Mouse (Mus musculus) CD4-positive, CD25-positive, alpha-beta regulatory T cell, adult 2 months (primary cell): ENCODE data around the gene Lhx6.
"Not testable (repeated sequence)": the region's sequence is repeated elsewhere in the genome, so short reads cannot be mapped to it uniquely, and the experiment has no call there.

Experiments used
- DNase-seq: peaks from one replicate; pipeline ENCODE4 v3.0.0-alpha.2; 2012; ENCODE audit warnings: low read depth, low spot score

The Lhx6 gene

DNA sequence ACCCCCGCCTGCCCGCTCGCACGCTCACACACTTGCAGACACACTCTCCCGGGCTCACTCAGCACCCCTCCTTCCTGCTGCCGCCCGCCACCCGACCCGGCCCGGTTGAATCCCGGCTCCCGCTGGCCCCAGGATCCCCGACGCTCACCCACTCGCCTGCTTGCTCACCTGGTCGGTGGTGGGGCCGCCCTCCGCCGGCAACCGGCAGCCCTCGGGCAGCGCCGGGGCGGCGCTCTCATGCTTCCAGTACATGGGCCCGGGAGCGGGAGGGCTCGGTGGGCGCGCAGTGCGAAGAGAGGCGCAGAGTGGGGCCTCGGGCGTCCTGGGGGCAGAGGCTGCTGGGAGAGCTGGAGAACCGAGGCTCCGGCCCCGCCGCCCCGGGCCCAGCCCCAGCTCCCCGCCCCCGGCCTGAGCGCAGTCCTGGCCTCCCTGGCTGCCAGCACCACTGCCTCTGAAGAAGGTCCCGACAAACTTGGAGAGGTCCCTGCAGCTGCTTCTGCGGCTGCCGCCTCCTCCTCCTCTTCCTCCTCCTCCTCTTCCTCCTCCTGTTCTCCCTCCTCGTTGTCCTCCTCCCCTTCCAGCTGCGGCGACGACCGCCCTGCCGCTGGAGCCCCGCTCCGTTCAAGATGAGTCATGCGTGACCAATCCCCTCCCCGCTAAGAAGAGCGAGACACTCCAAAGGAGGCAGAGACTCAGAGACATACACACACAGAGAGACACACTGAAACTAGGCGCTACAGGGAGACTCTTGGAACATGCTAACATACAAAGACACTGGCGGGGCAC lies at the start of gene Lhx6:
Gene Lhx6, minus strand, starts transcription at position 453 of the 786 bp plus-strand sequence.
- DNase-seq: peak; percentile 7

DNA sequence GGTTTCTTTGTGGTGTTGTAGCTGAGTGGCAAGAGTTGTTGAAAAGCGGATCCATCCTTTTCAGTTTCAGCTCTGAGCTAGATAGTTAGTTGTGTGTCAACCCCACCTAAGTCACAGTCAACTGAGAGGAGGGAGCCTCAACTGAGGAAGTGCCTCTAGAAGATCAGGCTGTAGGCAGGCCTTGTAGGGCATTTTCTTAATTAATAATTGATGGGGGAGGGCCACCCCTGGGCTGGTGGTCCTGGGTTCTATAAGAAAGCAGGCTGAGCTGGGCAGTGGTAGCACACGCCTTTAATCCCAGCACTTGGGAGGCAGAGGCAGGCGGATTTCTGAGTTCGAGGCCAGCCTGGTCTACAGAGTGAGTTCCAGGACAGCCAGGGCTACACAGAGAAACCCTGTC lies 47.2 kb upstream of the Lhx6 start:
- not testable (repeated sequence) for DNase-seq

- no peak for DNase-seq
Observed at GRCm38 (mm10) chr2:36148876-36149365, 43.7 kb upstream of the Lhx6 start.

GRCm38 (mm10) chr2:36139096-36139495 lies 33.9 kb upstream of the Lhx6 start:
- DNase-seq: no peak

DNA sequence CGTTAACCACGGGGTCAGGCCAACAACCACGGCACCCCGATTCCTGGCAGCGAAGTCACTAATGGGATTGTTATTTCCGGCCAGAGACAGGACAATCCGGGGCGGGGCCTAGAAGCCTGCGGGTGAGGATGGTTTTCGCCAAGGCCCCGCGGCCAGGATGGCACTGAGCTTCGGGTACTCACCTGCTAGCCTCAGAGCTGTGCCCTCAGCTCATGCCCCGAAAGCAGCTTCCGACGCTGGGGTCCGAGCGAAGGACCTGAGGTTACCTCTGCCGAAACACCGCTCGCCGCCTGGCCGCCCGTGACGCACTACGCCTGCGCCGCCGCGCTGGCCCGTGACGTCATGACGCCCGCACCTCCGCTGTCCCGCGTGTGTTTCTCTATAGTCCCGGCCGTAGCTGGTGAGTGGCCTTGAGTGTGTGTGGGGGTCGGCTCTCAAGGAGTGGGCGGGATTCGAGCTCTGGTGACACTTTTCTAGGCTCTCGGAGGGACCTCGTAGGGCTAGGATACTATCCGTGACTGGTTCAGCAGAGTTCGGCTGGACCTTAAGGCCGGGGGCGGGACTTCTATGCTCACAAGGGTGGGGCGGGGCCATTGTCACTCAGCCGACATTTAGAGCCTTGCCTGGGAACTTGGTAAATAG lies 31.2 kb upstream of the Lhx6 start, which contains the start of the genes Mrrf and Rbm18:
Gene Mrrf, plus strand, starts transcription at position 90 of the 642 bp plus-strand sequence.
Gene Rbm18, minus strand, starts transcription at position 474 of the 642 bp plus-strand sequence.
- DNase-seq: peak; percentile 94

DNA sequence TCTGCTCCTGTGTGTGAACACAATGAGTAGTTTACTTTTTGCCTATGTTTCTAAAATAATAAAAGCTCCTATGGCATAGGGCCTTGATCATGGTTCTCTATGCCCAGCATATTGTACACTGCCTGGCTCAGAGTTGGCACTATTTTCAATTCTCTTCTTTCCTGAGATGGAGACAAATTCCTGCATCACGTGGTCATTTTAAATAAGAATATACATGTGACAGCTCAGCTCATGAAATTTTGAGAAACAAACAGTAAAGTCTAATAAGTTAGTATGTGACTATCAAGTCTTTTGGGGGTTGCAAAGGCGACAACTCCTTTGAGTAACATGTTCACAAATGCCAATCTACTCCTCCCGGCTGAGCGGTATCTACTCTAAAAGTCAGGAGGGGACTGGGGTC lies 30.7 kb upstream of the Lhx6 start:
- no peak for DNase-seq

DNA sequence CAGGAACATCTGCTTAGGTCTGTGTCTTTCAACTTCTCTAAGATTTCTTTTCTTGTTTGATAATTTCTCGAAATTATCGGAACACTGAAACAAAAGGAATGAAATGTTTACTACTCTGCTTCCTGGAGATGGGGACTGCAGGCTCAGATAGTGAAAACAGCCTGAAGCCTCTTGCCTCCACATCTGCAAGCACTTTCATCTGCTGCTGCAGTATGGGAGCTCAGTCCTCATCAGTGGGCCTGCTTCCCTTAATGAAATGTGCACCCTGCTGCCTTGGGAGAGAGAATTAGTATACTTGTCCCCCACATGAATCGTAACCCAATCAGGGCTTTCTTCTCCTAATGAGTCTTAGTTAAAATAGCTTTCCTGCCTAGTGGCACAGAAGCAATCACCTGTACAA lies 23.8 kb upstream of the Lhx6 start:
- no peak for DNase-seq

DNA sequence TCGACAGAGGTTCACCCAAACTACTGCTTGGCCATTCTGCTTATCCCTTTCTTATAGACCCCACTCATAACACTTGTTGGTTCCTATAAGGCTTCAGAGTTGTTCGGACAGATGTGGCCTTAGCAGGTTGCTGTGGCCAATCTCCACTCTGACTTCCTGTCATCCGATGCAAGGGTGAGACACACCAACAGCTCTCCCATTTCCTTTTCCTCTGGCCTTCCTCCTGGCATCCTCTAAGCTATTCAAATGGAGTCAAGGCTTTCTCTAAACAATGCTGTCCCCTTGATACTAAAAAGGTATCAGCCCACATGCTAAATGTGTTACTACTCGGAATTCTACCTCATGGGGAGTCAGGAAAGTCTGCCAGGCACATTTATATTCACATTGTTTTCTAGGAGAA lies 22.8 kb upstream of the Lhx6 start:
- DNase-seq: no peak

- DNase-seq: no peak
Observed at GRCm38 (mm10) chr2:36126795-36127429, 21.7 kb upstream of the Lhx6 start.

DNA sequence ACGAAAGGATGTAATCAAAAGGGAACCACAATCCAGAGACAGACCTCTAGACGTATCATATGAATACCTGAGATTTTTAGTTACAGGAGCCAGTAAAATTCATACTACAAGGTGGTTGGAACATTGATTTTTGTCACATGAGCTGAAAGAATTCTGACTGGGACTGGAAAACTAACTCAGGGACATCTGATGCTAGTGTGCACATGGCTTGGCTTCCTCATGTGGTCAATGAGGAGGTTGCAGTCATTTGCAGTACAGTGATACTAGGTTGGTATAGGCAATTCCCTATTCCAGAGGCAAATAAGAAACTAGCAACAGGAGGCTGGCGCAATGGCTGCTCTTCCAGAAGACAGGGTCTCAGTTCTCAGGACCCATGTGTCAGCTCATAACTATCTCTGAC lies 7.4 kb upstream of the Lhx6 start:
- DNase-seq: no peak

DNA sequence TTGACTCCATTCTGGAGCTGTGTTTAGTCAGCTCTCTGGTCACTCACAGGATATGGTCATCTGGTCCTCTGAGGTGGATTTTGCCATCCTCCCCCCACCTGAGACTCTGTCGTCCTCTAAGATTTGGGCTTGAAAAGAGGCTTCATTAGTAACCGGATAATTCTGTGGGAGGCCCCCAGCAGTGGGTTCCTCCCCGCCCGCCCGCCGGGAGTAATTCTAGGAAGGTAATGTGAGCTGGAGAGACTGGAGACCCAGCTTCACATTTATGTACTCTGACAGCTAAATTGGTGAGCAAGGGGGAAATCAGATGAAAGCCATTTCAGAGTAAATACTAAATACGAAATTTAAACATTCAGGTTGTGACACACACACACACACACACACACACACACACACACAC lies 3.4 kb upstream of the Lhx6 start:
- DNase-seq: no peak

DNA sequence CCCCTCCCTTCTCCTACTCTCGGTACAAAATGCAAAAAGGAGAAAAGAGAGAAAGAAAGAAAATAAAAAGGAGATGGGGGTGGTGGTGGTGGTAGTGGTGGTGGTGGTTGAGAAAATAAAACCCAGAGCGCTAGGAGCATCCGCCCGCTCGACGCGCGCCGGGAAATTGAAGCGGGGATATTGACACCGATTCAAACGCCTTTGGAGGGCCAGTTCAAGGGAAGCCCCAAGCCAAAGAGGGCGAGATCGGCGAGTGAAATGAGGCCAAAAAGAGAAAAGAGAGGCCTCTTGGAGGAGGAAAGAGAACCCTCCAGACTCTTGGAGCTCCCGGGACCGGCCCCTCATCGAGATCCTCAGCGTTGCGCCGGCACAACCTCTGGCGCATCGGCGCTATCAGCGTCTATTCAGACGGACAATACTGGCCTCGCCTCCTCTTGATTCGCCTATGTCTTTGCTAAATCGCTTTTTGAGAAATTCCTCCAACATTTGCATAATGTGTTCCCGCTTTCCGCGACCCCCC lies 712 bp downstream of the Lhx6 start:
- no peak for DNase-seq

- peak; percentile 16 for DNase-seq
Observed at GRCm38 (mm10) chr2:36103555-36104367, 1.4 kb downstream of the Lhx6 start.

DNA sequence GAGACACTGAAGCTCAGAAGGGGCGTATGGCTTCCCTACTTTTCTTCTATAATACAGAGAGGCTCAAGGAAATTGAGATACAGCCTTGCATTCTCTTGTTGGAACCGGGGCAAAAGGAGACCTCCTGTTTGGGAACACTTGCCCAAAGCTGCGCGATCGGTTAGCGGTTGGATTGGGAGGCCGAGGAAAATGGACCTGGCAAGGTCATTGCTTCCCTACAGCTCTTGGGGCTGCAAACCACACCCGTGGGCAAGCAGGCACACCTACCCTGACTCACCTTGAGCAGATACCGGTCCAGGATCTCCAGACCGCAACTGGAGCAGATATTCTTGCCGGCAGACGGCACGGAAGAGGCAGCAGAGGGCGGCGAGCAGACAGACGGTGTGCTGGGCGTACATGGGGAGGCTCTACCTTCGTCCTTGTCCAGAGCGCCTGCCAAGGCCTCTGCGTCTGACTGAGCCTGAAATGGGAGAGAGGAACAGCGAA lies 2.1 kb downstream of the Lhx6 start:
- DNase-seq: no peak

- peak; percentile 34 for DNase-seq
Observed at GRCm38 (mm10) chr2:36102559-36102946, 2.7 kb downstream of the Lhx6 start.

DNA sequence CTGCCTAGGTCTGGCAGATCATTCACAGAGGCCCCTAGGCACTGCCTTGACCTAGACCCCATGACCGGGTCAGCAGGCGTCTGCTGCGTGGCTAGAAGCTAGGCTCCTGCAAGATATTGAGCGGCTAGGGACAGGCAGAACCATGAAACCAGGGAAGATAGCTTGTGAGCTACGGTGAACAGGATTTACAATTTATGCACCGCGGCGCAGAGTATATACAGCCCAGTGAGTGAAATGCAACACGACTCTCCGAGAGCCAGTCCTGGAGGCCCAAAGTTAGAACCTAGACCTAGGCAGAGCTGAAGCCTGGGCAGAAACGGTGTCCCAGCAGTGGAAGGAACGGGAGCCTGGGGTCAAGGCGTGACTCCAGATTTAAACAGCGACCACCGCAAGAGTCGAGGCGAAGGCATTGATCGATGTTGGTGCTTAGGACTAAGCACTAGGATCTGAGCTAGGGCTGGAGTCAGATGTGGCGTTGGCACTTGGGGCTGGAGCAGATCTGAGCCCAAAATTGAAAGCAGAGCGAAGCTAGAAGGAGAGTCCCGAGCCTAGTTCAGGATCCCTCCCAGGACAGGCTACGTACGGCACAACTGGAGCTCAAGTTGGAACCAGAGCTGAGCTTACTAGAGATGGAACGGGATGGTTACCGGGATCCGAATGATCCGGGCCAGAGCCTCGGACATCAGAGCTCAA lies 3.2 kb downstream of the Lhx6 start:
- peak; percentile 9 for DNase-seq

DNA sequence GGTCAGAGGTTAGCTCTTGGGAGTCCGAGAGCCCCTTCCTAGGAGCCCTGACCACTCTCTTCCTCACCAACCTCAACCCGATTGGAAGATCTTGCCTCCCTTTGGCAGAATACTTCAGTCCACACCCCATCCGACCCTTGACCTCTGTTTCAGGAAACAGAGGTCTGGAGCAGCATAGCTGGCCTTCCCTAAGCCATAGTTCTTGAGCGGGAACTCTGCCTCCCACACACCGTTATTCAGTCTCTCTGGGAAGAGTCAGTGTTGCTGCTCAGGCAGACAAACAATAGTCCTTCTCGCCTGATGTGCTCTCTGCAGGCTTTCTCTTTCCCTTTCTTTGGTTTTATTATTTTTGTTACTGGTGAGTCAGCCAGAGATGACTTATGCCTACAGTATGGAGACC lies 5.5 kb downstream of the Lhx6 start:
- no peak for DNase-seq

GRCm38 (mm10) chr2:36098021-36098420 lies 7.2 kb downstream of the Lhx6 start:
- DNase-seq: no peak

DNA sequence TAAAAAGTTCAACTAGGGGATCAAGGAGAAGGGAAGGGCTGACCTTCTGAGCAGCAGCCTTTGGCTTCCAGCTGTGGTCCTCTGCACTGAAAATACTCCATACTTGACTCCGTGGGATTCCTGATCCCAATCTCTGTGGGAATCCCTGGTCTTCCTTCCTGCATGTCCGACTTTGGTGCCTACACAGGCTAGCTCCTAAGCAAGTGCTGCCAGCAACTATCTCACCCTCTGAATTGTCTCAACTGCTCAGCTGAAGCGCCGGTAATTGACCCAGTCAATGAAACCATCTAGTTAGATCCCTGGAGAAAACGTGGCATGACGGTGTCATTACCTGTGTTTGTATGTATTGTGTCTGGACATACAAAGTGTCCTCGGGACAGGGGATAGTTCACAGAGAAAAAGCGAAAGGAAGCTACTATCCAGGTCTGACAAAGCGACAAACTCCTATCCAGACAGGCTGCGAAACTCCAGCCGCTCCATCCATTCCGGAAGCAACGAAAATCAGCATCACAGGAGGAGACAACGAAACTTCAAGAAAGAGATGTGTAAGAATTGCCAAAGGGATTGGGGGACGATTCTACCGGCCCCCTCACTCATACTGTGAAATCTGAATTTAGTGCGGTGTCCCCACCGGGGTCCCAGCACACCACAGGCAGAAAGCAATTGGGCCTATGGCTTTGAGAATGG lies 7.9 kb downstream of the Lhx6 start:
- DNase-seq: no peak

GRCm38 (mm10) chr2:36093914-36094475 lies 11.2 kb downstream of the Lhx6 start:
- no peak for DNase-seq
